In the genomic region with DNA sequence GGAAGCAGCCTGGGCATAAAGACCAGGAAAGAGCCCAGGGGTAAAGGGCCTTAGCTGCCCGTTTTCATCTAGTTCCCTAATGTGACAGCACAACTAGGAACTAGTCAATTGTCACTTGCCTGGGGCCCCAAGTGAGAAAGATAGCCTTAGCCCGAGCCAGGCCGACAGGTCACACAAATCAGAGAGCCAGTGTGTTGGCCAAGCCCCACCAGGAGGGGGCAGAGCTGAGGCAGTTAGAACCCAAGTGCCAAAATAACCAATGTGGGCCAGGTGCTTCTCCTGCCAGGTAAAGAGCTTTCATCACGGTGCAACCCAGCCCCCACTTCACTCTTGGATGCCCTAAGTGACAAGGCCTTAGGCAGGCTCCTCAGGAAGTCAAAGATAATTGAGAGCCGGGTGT, we compare ENCODE assay signal across 7 mouse cellular contexts.
DNase-seq lines count a peak whose midpoint lies in the region; ATAC-seq and TF ChIP-seq lines count a peak whose summit lies in the region.

No protein-coding gene starts in this region.

- no peak for ATAC-seq in liver, embryonic 12.5 days
- no peak for ATAC-seq in stomach, postnatal 0 days (ENCODE audit: low FRiP score, low TSS enrichment)

- no peaks in the 10 kb centered on the region for H3K4me1 ChIP-seq in liver, adult 2 months (ENCODE audit: control insufficient read depth, insufficient read depth, low read length)
- no peaks in the 10 kb centered on the region for H3K4me1 ChIP-seq in liver, embryonic 12.5 days
- no peaks in the 10 kb centered on the region; the same call in 1 of the 2 replicates for H3K4me1 ChIP-seq in stomach, postnatal 0 days (replicated peaks; ENCODE audit: control insufficient read depth, insufficient read depth)

- no peaks in the 10 kb centered on the region for H3K9me3 ChIP-seq in liver, embryonic 12.5 days (replicated peaks)
- no peaks in the 10 kb centered on the region for H3K9me3 ChIP-seq in stomach, postnatal 0 days (ENCODE audit: control insufficient read depth, low read length)

- no peak overlapping the region for H3K4me3 ChIP-seq in liver, adult 2 months (ENCODE audit: insufficient read depth, low read depth, low read length)
- H3K4me3 ChIP-seq in liver, embryonic 12.5 days = no peak overlapping the region
- no peak overlapping the region for H3K4me3 ChIP-seq in stomach, postnatal 0 days (ENCODE audit: low read depth, low read length)

- TF ChIP-seq POLR2A in liver, adult 2 months (IDR thresholded peaks at IDR 0.05; ENCODE audit: extremely low read depth, insufficient read depth, low read length) = no peak

- TF ChIP-seq CTCF in liver, adult 2 months (IDR thresholded peaks at IDR 0.05; ENCODE audit: low read depth, low read length) = peak; percentile 79
- peak; percentile 64 for TF ChIP-seq CTCF in stomach, postnatal 0 days (IDR thresholded peaks at IDR 0.05; ENCODE audit: low read depth)

- no peak for TF ChIP-seq EP300 in stomach, postnatal 0 days (optimal IDR thresholded peaks at IDR 0.05)

- no peak overlapping the region for H3K9ac ChIP-seq in liver, adult 2 months (ENCODE audit: low read depth, low read length)
- H3K9ac ChIP-seq in liver, embryonic 12.5 days = no peak overlapping the region
- H3K9ac ChIP-seq in stomach, postnatal 0 days (ENCODE audit: low read length) = no peak overlapping the region

- no peak overlapping the region for H3K27ac ChIP-seq in liver, adult 2 months (replicated peaks; ENCODE audit: insufficient read depth, low read depth, low read length)
- no peak overlapping the region for H3K27ac ChIP-seq in liver, embryonic 12.5 days
- H3K27ac ChIP-seq in stomach, postnatal 0 days (replicated peaks) = no peak overlapping the region

- H3K27me3 ChIP-seq in liver, adult 2 months (ENCODE audit: control insufficient read depth, insufficient read depth, low read length) = no peaks in the 10 kb centered on the region
- H3K27me3 ChIP-seq in liver, embryonic 12.5 days (replicated peaks) = 0 out of 2 replicates have a peak, but pooled peaks cover 3% of the 10 kb centered on the region
- no peaks in the 10 kb centered on the region for H3K27me3 ChIP-seq in stomach, postnatal 0 days (ENCODE audit: control insufficient read depth, insufficient read depth, low read length)

- H3K4me2 ChIP-seq in liver, embryonic 12.5 days = no peak overlapping the region
- H3K4me2 ChIP-seq in stomach, postnatal 0 days (replicated peaks; ENCODE audit: low read depth) = no peak overlapping the region

- no peaks in the 10 kb centered on the region for H3K79me2 ChIP-seq in liver, adult 2 months (ENCODE audit: control insufficient read depth, insufficient read depth, low read length)

- no peak for DNase-seq in liver, adult 2 months (ENCODE audit: extremely low read depth, low read depth, low spot score)
- peak; percentile 49 to 53 for DNase-seq in adrenal gland, adult 18-20 months (ENCODE audit: low spot score in 2 of 2)
- DNase-seq in kidney, postnatal 25 days = peak; percentile 43 to 57
- peak; percentile 48 for DNase-seq in stomach, postnatal 0 days (ENCODE audit: low spot score)
- no peak for DNase-seq in c-Kit-positive CD71-positive TER-119-positive erythroid progenitor cells, embryonic 14.5 days (ENCODE audit: low spot score)
- DNase-seq in left cerebral cortex, adult 11 months (ENCODE audit: low spot score) = no peak

- H3K36me3 ChIP-seq in liver, adult 2 months (ENCODE audit: control insufficient read depth, insufficient read depth, low read length) = no peaks in the 10 kb centered on the region
- no peaks in the 10 kb centered on the region for H3K36me3 ChIP-seq in liver, embryonic 12.5 days
- H3K36me3 ChIP-seq in stomach, postnatal 0 days (ENCODE audit: control insufficient read depth, insufficient read depth, low read length) = no peaks in the 10 kb centered on the region

- 48% methylated on average over 5 of the region's 5 CpGs for WGBS in liver, adult 2 months
- WGBS in liver, embryonic 12.5 days (ENCODE audit: insufficient replicate concordance) = 28% methylated on average over 5 of the region's 5 CpGs
- WGBS in stomach, postnatal 0 days = 46% methylated on average over 5 of the region's 5 CpGs

Comparison
In these comparisons a context has a peak if more than half of its experiments do, and no peak if none do; other contexts are left out.
1. DNase-seq: peak in adrenal gland, adult 18-20 months (2 of 2), kidney, postnatal 25 days (2 of 2) and stomach, postnatal 0 days (single experiment); none in liver, adult 2 months (single experiment), c-Kit-positive CD71-positive TER-119-positive erythroid progenitor cells, embryonic 14.5 days (single experiment) and left cerebral cortex, adult 11 months (single experiment).